Mouse (Mus musculus) E14TG2a.4 (cell line): Measurements from ENCODE around the gene Kcnq5.

Source experiments
- CTCF ChIP-seq: conservative IDR thresholded peaks from 2 replicates; pipeline ENCODE4 v1.5.1; 2014; ENCODE audit warnings: low read length
- NANOG ChIP-seq: IDR thresholded peaks from 2 replicates; pipeline ENCODE4 v1.6.1; 2014; ENCODE audit warnings: borderline replicate concordance, low read length, mixed read lengths
- POU5F1 ChIP-seq: IDR thresholded peaks from 2 replicates; pipeline ENCODE4 v1.6.1; 2014; ENCODE audit warnings: low read length, borderline replicate concordance

DNA sequence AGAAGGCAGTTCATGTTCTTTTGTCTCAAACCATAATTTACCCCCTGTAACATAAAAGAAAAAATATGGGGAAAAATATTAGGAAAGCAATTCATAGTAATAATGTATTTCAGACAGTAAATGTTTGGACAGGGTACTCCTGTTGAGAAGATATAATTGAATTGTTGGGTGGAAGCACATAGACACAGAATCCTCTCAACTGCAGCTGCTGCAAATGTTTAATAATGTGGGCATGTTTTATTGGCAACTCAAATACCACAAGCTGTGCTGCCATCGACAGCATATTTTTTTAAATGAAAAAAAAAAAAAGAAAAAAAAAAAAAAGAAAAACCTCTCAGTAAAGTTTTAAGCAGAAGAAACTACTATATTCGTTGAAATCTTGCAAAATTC is 157.3 kb downstream of the Kcnq5 start:
- no peak for TF ChIP-seq CTCF
- no peak for TF ChIP-seq POU5F1
- no peak for TF ChIP-seq NANOG
